Mouse (Mus musculus) spleen, postnatal 10 days (tissue): Measurements from ENCODE around the gene Apoh.

ENCODE experiments used
- DNase-seq, 2 experiments: peaks; one replicate each; pipeline ENCODE4 v3.0.0; 2021 to 2022; ENCODE audit warnings: low spot score in 2 of 2

Apoh gene

GRCm38 (mm10) chr11:108333583-108334379 lies 9.4 kb upstream of the Apoh start:
- no peak for DNase-seq

- DNase-seq, result no peak
Measured at GRCm38 (mm10) chr11:108334658-108335057, 8.5 kb upstream of the Apoh start.

- no peak for DNase-seq
Measured at GRCm38 (mm10) chr11:108335536-108335935, 7.6 kb upstream of the Apoh start.

GRCm38 (mm10) chr11:108336445-108336844 lies 6.7 kb upstream of the Apoh start:
- DNase-seq, result no peak

- no peak for DNase-seq
Measured at GRCm38 (mm10) chr11:108340293-108340692, 2.9 kb upstream of the Apoh start.

GRCm38 (mm10) chr11:108341783-108342182 lies 1.4 kb upstream of the Apoh start:
- DNase-seq, result no peak

GRCm38 (mm10) chr11:108343789-108344462 lies 772 bp downstream of the Apoh start, which contains the start of gene Prkca:
Prkca (minus strand) TSS chr11:108343928.
- peak; percentile 68 to 89 for DNase-seq

GRCm38 (mm10) chr11:108344759-108345158 lies 1.6 kb downstream of the Apoh start:
- DNase-seq, result no peak

- DNase-seq, result no peak
Measured at GRCm38 (mm10) chr11:108345321-108345720, 2.2 kb downstream of the Apoh start.

- DNase-seq, result no peak
Measured at GRCm38 (mm10) chr11:108350799-108351198, 7.6 kb downstream of the Apoh start.

- no peak for DNase-seq
Measured at GRCm38 (mm10) chr11:108352842-108353388, 9.8 kb downstream of the Apoh start.

- DNase-seq, result no peak
Measured at GRCm38 (mm10) chr11:108356020-108356419, 12.9 kb downstream of the Apoh start.

GRCm38 (mm10) chr11:108358911-108359310 lies 15.8 kb downstream of the Apoh start:
- DNase-seq, result no peak

- no peak for DNase-seq
Measured at GRCm38 (mm10) chr11:108360983-108361382, 17.8 kb downstream of the Apoh start.

- no peak for DNase-seq
Measured at GRCm38 (mm10) chr11:108362965-108363364, 19.8 kb downstream of the Apoh start.

- no peak for DNase-seq
Measured at GRCm38 (mm10) chr11:108363991-108364390, 20.8 kb downstream of the Apoh start.

- no peak for DNase-seq
Measured at GRCm38 (mm10) chr11:108364945-108365589, 21.9 kb downstream of the Apoh start.

GRCm38 (mm10) chr11:108365600-108365999 lies 22.4 kb downstream of the Apoh start:
- no peak for DNase-seq

GRCm38 (mm10) chr11:108367046-108367445 lies 23.9 kb downstream of the Apoh start:
- DNase-seq, result no peak

GRCm38 (mm10) chr11:108376815-108377214 lies 33.7 kb downstream of the Apoh start:
- no peak for DNase-seq

GRCm38 (mm10) chr11:108377680-108378362 lies 34.7 kb downstream of the Apoh start:
- peak; percentile 31 to 73 for DNase-seq

- DNase-seq, result no peak
Measured at GRCm38 (mm10) chr11:108378363-108378751, 35.2 kb downstream of the Apoh start.
